ENCODE assay signal across 14 mouse cellular contexts in genomic region chr7:4947855-4948254, GRCm38 (mm10). TPM values are rescaled to one million over a fixed set of nuclear protein-coding genes. Genes with fewer than 3 reads are reported as not detected.
DNase-seq lines count a peak whose midpoint lies in the region; ATAC-seq lines count a peak whose summit lies in the region.
"Had no signal": no experiment of that assay in that cellular context is flagged by ENCODE, and none has a peak within 500 bp of the region (broad histone marks: within the 10 kb centered on the region; RNA-seq: fewer than 3 reads in every experiment).

No protein-coding gene starts in this region.

- WGBS in hindbrain, embryonic 12.5 days = 61% methylated on average over 2 of the region's 2 CpGs

- intact Hi-C loops in gastrocnemius, postnatal 14 days (cut with DNase I; ENCODE audit: low total_unique reads) = no loop called here

- ATAC-seq in hindbrain, embryonic 12.5 days (ENCODE audit: low FRiP score) = no peak

- H3K4me1 ChIP-seq in hindbrain, embryonic 12.5 days = peaks cover 3% of the 10 kb centered on the region; the same call in 1 of the 2 replicates

- H3K27me3 ChIP-seq in hindbrain, embryonic 12.5 days = 0 out of 2 replicates have a peak, but pooled peaks cover 2% of the 10 kb centered on the region
- H3K27me3 ChIP-seq: hindbrain, embryonic 13.5 days had no signal

- no peak overlapping the region for H3K9ac ChIP-seq in hindbrain, embryonic 12.5 days
- H3K9ac ChIP-seq: hindbrain, embryonic 13.5 days; lung, embryonic 14.5 days had no signal

- H3K9me3 ChIP-seq in hindbrain, embryonic 12.5 days (replicated peaks) = no peaks in the 10 kb centered on the region
- H3K9me3 ChIP-seq: hindbrain, embryonic 13.5 days had no signal

- peak; percentile 72 to 85 for DNase-seq in adrenal gland, adult (ENCODE audit: inconsistent age in 2 of 2, low spot score in 1 of 2)
- DNase-seq in adrenal gland, postnatal 4 days (ENCODE audit: low spot score in 2 of 2) = no peak
- DNase-seq in ovary, adult 18-20 months (ENCODE audit: low spot score) = peak; percentile 80
- DNase-seq in ovary, postnatal 14 days (ENCODE audit: low spot score) = no peak
- DNase-seq in gastrocnemius, postnatal 14 days = peak; percentile 89
- peak; percentile 31 to 79 for DNase-seq in lung, postnatal 4 days
- DNase-seq in liver = no peak
- DNase-seq: kidney, postnatal 14 days; lung, embryonic 14.5 days; right cerebral cortex, postnatal 4 days; thymus, postnatal 36 days had no signal

- H3K27ac ChIP-seq in hindbrain, embryonic 12.5 days = no peak overlapping the region
- H3K27ac ChIP-seq: hindbrain, embryonic 13.5 days had no signal

- no peak overlapping the region for H3K4me2 ChIP-seq in hindbrain, embryonic 12.5 days (replicated peaks)
- H3K4me2 ChIP-seq: hindbrain, embryonic 13.5 days; lung, embryonic 14.5 days had no signal

- no peak overlapping the region for H3K4me3 ChIP-seq in hindbrain, embryonic 12.5 days
- H3K4me3 ChIP-seq: hindbrain, embryonic 13.5 days had no signal

- H3K36me3 ChIP-seq in hindbrain, embryonic 12.5 days = no peaks in the 10 kb centered on the region
- H3K36me3 ChIP-seq: hindbrain, embryonic 13.5 days had no signal

RNA-seq across cellular contexts. Expression of gene Sbk2, which starts 16.4 kb away (rescaled TPM):
- under 1 TPM; 0.50 to 0.90 TPM for total RNA-seq in adrenal gland, postnatal 4 days (2021)
- 10 to 100 TPM; 39.9 to 51.4 TPM for total RNA-seq in gastrocnemius, postnatal 14 days (2021)
- not detected in 2 replicates for polyA plus RNA-seq in hindbrain, embryonic 12.5 days (2016; fragmentation: Nextera tagmentation; extraction: Ambion mirVana)
- total RNA-seq: left cerebral cortex, postnatal 10 days had no signal

RNA-seq across cellular contexts. Expression of gene Ssc5d, which starts 22.3 kb away (rescaled TPM):
- 10 to 100 TPM; 11.8 to 12.1 TPM for total RNA-seq in adrenal gland, postnatal 4 days (2021)
- 10 to 100 TPM; 28.5 to 33.4 TPM for total RNA-seq in gastrocnemius, postnatal 14 days (2021)
- polyA plus RNA-seq in hindbrain, embryonic 12.5 days (2016; fragmentation: Nextera tagmentation; extraction: Ambion mirVana) = 1.6 and 2.2 TPM in 2 replicates

RNA-seq across cellular contexts. Expression of gene Sbk3, which starts 23.1 kb away (rescaled TPM):
- under 1 TPM; 0.20 to 0.28 TPM for total RNA-seq in adrenal gland, postnatal 4 days (2021)
- total RNA-seq in gastrocnemius, postnatal 14 days (2021) = 1 to 10 TPM in 1 of 2 experiments, under 1 TPM in 1; 0.33 to 1.0 TPM
- polyA plus RNA-seq in hindbrain, embryonic 12.5 days (2016; fragmentation: Nextera tagmentation; extraction: Ambion mirVana) = 0.19 and 0.23 TPM in 2 replicates

RNA-seq across cellular contexts. Expression of gene Nat14, which starts 26.0 kb away (rescaled TPM):
- 10 to 100 TPM in 1 of 2 experiments, 1 to 10 TPM in 1; 9.9 to 10.1 TPM for total RNA-seq in adrenal gland, postnatal 4 days (2021)
- total RNA-seq in gastrocnemius, postnatal 14 days (2021) = 1 to 10 TPM; 2.4 to 3.3 TPM
- polyA plus RNA-seq in hindbrain, embryonic 12.5 days (2016; fragmentation: Nextera tagmentation; extraction: Ambion mirVana) = 12.3 and 14.3 TPM in 2 replicates

RNA-seq across cellular contexts. Expression of gene Zfp628, which starts 32.8 kb away (rescaled TPM):
- 10 to 100 TPM; 24.4 to 26.9 TPM for total RNA-seq in adrenal gland, postnatal 4 days (2021)
- 1 to 10 TPM; 7.9 to 8.4 TPM for total RNA-seq in gastrocnemius, postnatal 14 days (2021)
- polyA plus RNA-seq in hindbrain, embryonic 12.5 days (2016; fragmentation: Nextera tagmentation; extraction: Ambion mirVana) = 4.3 and 4.8 TPM in 2 replicates

Comparison
In these comparisons a context has a peak if more than half of its experiments do, and no peak if none do; other contexts are left out.
1. DNase-seq: peak in adrenal gland, adult (2 of 2), ovary, adult 18-20 months (single experiment), gastrocnemius, postnatal 14 days (single experiment) and lung, postnatal 4 days (2 of 2); none in adrenal gland, postnatal 4 days (0 of 2), ovary, postnatal 14 days (single experiment) and liver (single experiment).
2. RNA of gene Sbk2, which starts 16.4 kb away (total RNA-seq): 39.9 to 51.4 TPM in gastrocnemius, postnatal 14 days; 0.50 to 0.90 TPM in adrenal gland, postnatal 4 days; every median in the first group is over 10 times any median in the second.